In the genomic region with DNA sequence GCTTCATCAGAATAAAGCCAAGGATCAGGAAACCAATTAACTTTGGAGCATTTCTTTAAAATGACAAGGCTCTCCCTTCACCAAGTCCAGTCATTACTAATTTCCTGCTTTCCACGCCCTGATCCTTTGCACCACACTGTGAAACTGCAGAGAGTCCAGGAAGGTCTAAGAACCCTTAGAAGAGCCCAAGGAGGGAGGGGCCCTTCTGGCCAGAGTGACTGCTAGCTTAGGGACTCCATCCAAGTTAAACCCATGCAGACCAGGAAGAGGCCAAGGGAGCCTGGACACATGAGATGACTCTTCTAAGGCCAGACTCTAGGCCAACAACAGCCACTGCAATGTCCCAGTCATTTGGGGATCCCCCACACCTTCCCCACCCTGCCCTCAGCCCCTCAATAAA, we compare ENCODE assay signal across 14 mouse cellular contexts.
DNase-seq lines count a peak whose midpoint lies in the region; ATAC-seq lines count a peak whose summit lies in the region.
"Had no signal": no experiment of that assay in that cellular context is flagged by ENCODE, and none has a peak within 500 bp of the region (broad histone marks: within the 10 kb centered on the region; RNA-seq: fewer than 3 reads in every experiment).

No protein-coding gene starts in this region.

- peaks cover 37% of the 10 kb centered on the region for H3K4me1 ChIP-seq in limb, embryonic 15.5 days

- H3K27ac ChIP-seq in limb, embryonic 15.5 days = peak overlapping the region; percentile 61; the same call in 1 of the 2 replicates
- H3K27ac ChIP-seq: embryonic facial prominence, embryonic 12.5 days had no signal

- no peaks in the 10 kb centered on the region for H3K27me3 ChIP-seq in limb, embryonic 15.5 days
- H3K27me3 ChIP-seq: embryonic facial prominence, embryonic 12.5 days had no signal

- H3K9me3 ChIP-seq in limb, embryonic 15.5 days = no peaks in the 10 kb centered on the region
- H3K9me3 ChIP-seq: embryonic facial prominence, embryonic 12.5 days had no signal

- no peak overlapping the region for H3K4me2 ChIP-seq in limb, embryonic 15.5 days
- H3K4me2 ChIP-seq: embryonic facial prominence, embryonic 12.5 days had no signal

- H3K36me3 ChIP-seq in limb, embryonic 15.5 days = no peaks in the 10 kb centered on the region
- H3K36me3 ChIP-seq: embryonic facial prominence, embryonic 12.5 days had no signal

- 44% methylated on average over 1 of the region's 1 CpGs for WGBS in limb, embryonic 15.5 days

- intact Hi-C loops in left cerebral cortex, postnatal 25 days (cut with DNase I) = no loop called here

- DNase-seq in gastrocnemius, adult 18-20 months (ENCODE audit: low spot score) = peak; percentile 55
- DNase-seq in gastrocnemius, postnatal 4 days (ENCODE audit: low spot score in 2 of 2) = no peak
- peak; percentile 30 for DNase-seq in 3T3-L1 (ENCODE audit: low read depth, low spot score)
- peak; percentile 73 to 75 for DNase-seq in heart, adult 9 months (ENCODE audit: low spot score in 2 of 2)
- no peak for DNase-seq in left cerebral cortex, adult 11 months (ENCODE audit: low spot score)
- DNase-seq in left cerebral cortex, postnatal 25 days (ENCODE audit: low spot score in 2 of 2) = no peak
- DNase-seq in kidney, postnatal 4 days = no peak
- DNase-seq: adrenal gland, adult 8-10 months; cerebellum, adult 2 months; kidney, adult 2 months; liver, postnatal 0 days; thymus, adult 18-20 months had no signal

- ATAC-seq in limb, embryonic 15.5 days (ENCODE audit: insufficient number of reproducible peaks, low FRiP score, low TSS enrichment, low read depth) = 0 out of 2 replicates have a peak, but pooled peaks have one; percentile 68
- ATAC-seq: liver, postnatal 0 days had no signal

- H3K4me3 ChIP-seq in limb, embryonic 15.5 days = no peak overlapping the region
- H3K4me3 ChIP-seq: embryonic facial prominence, embryonic 12.5 days had no signal

- H3K9ac ChIP-seq in limb, embryonic 15.5 days = no peak overlapping the region
- H3K9ac ChIP-seq: embryonic facial prominence, embryonic 12.5 days; liver, postnatal 0 days had no signal

Comparison
In these comparisons a context has a peak if more than half of its experiments do, and no peak if none do; other contexts are left out.
1. DNase-seq: peak in gastrocnemius, adult 18-20 months (single experiment), 3T3-L1 (single experiment) and heart, adult 9 months (2 of 2); none in gastrocnemius, postnatal 4 days (0 of 2), left cerebral cortex, adult 11 months (single experiment), left cerebral cortex, postnatal 25 days (0 of 2) and kidney, postnatal 4 days (0 of 2).